Mouse (Mus musculus) ES-Bruce4 (cell line): ENCODE measurements around the gene Gal.

ENCODE experiments used
- CTCF ChIP-seq: IDR thresholded peaks from one replicate; pipeline ENCODE4 v1.8.1; 2011; ENCODE audit warnings: low read depth, low read length
- EP300 ChIP-seq: IDR thresholded peaks from 2 replicates; pipeline ENCODE4 v1.6.1; 2011; ENCODE audit warnings: low read depth, low read length; ENCODE audit not compliant: insufficient read depth
- POLR2A ChIP-seq: IDR thresholded peaks from one replicate; pipeline ENCODE4 v1.8.1; 2011; ENCODE audit warnings: low read length; ENCODE audit not compliant: insufficient read depth

DNA sequence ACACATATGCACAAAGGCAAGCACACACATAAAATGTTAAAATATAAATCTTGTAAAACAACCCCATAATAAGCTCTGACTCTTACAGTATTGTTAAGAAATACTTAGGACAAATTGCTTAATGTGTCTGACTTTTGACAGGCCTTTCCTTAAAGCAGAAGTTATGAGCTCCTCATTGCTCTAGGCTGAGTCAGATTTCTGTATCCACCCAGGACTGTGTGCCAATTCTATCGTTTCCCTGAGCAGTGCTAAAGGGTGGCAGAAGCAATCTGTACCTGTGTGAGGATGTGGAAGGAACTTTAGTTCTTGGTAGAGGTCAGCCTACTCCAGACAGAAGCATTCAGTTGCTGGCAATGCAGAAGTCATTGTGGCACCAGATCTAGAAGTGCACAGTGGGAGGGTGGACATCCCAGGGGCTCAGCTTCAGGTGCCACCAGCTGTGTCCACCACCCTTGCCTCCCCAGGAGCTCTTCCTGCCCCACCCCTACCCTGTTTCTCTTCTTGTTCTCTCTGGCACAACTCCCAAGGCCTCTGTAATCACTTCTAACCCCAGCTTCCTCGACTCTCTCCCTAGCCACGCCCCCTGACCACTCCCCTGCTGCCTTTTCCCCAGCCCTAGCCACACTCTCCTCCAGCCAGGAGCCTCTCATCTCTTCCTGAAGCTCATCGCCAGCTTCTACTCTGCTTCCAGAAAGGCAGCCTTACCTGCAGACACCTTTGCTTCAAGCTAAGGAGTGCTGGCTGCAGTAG lies 37.2 kb downstream of the Gal start:
- TF ChIP-seq CTCF, result no peak
- TF ChIP-seq POLR2A, result no peak
- no peak for TF ChIP-seq EP300
